Mouse (Mus musculus): ENCODE results near the gene Lair1.
"Not testable (repeated sequence)": the region's sequence is repeated elsewhere in the genome, so short reads cannot be mapped to it uniquely, and the experiment has no call there.

The Lair1 gene

GRCm38 (mm10) chr7:4063013-4063412 lies at the start of gene Lair1:
Lair1 (minus strand) TSS chr7:4063204.
- no peak for DNase-seq (ENCODE audit: low spot score)

DNA sequence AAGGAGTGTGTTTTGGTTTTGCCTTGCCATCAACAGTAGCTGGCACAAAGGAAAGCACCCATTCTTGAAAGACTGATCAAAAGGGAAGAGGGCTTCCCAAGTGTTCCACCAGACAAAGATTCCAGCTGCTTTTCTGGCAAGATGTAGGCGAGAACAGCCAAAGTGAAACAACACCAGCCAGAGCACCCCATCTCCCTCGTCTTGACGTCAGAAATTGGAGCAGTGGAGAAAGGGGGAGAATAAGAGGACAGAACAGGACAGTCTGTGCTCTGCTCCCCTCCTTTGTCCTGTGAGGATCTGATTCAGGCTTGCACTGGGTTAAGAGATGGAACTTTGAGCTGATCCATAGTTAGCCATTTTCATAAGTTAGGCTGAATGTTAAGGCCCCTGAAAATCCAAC lies 48.8 kb upstream of the Lair1 start:
- no peak for DNase-seq (ENCODE audit: low spot score)

GRCm38 (mm10) chr7:4103411-4103810 lies 40.4 kb upstream of the Lair1 start:
- DNase-seq (ENCODE audit: low spot score): no peak

DNA sequence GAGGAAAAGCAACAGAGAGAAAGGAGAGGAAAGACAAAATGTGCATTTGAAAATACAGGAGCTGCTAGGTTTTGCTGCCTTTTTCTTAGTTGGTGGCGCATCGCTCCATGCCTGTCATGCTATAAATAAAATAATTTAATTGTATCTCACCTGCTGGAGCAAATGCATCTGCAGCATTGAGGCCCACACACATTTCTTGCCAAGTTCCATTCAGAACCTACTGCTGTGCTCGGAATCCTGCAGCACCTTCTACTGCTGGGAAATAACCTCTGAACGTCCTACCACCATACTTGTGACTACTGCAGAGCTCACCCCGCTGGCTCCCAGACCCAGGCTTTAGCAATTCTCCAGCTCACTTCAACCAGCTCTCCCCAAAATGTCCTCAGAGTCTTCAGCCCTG lies 38.1 kb upstream of the Lair1 start:
- no peak for DNase-seq (ENCODE audit: low spot score)

DNA sequence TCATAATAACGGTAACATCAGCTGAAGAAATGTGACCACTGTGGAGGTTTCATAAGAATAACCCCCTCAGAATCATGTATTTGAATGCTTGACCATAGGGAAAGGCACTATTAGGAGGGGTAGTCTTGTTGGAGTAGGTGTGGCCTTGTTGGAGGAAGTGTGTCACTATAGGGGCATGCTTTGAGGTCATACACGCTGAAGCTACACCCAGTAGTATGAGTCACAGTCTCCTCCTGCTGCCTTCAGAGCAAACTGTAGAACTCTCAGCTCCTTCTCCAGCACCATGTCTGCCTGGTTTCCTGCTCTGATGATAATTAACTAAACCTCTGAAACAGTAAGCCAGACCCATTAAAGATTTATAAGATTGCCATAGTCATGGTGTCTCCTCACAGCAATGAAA lies 35.8 kb upstream of the Lair1 start:
- DNase-seq (ENCODE audit: low spot score): no peak

GRCm38 (mm10) chr7:4098301-4098700 lies 35.3 kb upstream of the Lair1 start:
- no peak for DNase-seq (ENCODE audit: low spot score)

- no peak for DNase-seq (ENCODE audit: low spot score)
Measured at GRCm38 (mm10) chr7:4091170-4091569, 28.2 kb upstream of the Lair1 start.

GRCm38 (mm10) chr7:4088679-4089078 lies 25.7 kb upstream of the Lair1 start:
- no peak for DNase-seq (ENCODE audit: low spot score)

- no peak for DNase-seq (ENCODE audit: low spot score)
Measured at GRCm38 (mm10) chr7:4087896-4088480, 25.0 kb upstream of the Lair1 start.

- no peak for DNase-seq (ENCODE audit: low spot score)
Measured at GRCm38 (mm10) chr7:4087238-4087895, 24.4 kb upstream of the Lair1 start.

DNA sequence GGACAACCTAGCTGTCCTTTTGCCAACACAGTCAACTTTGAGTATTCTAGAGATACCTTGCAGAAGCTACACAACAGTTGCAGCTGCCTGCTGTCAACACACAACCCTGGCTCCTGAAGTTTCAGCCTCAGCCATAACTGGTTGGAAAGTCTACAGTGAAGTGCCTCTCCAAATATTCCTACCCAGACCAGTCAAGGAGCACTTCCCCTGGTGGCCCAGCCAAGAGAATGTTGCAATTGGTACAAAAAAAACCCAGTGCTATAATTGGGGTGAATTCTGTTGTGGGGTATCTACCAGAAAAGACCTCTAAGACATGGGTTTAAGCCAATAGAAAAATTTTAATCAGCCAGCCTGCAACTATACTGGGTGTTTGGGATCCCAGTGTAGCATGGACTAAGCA lies 22.6 kb upstream of the Lair1 start:
- DNase-seq (ENCODE audit: low spot score): no peak

DNA sequence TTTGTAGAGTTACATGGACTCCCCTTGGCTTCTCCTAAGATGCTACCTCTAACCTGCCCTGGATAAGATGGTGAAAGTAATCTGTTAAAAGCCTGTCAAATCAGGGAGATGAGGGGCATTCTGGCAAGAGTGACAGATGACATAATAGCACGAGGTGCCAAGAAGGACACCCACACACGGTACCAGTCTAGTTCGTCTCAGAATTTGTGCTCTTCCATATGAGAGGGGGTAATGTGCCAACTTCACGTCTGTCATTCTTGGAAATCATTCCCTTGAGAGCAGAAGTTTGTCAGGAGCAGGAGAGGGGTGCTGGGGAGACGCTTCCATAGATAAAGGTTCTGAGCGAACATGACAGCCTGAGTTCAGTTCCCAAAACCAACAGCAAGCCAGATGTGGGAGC lies 21.2 kb upstream of the Lair1 start:
- DNase-seq (ENCODE audit: low spot score): no peak

DNA sequence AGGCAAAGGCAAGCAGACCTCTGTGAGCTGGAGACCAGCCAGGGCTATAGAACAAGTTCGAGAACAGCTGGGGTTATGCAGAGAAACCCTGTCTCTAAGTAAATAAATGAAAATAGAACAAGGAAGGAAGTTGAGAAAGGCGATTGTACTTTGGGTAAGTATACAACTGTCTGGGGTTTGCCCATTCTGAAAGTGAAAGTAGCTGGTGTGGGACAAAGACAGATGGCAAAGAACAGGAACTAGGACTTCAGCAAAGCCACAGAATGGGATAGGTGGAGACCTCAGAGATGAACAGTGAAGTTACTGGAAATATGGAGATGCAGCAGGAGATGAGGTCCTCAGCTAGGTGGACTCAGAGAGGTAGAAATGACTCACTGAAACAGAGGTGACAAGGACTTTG lies 19.8 kb upstream of the Lair1 start:
- DNase-seq (ENCODE audit: low spot score): no peak

- DNase-seq (ENCODE audit: low spot score): no peak
Measured at GRCm38 (mm10) chr7:4081706-4082105, 18.7 kb upstream of the Lair1 start.

- DNase-seq (ENCODE audit: low spot score): no peak
Measured at GRCm38 (mm10) chr7:4080552-4080951, 17.5 kb upstream of the Lair1 start.

GRCm38 (mm10) chr7:4079511-4079910 lies 16.5 kb upstream of the Lair1 start:
- DNase-seq (ENCODE audit: low spot score): no peak

- DNase-seq (ENCODE audit: low spot score): no peak
Measured at GRCm38 (mm10) chr7:4073144-4073543, 10.1 kb upstream of the Lair1 start.

DNA sequence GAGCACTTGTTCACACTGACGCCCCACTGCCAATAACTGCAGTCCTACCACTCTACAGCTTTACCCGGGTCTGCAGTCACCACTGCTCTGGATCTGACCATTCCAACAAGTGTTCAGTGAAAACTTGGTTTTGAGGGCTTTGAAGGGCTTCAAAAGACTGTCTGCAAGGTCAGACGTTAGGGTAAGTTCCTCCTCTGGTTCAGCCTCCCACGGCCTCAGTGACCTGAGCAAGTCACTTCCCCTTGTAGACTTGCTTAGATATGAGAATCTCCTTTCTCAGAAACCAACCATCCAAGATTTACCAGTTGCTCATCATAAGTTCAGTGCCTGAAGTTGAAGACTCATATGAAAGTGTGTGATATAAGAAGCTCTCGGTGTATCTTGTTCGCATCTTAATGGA lies 8.1 kb upstream of the Lair1 start:
- no peak for DNase-seq (ENCODE audit: low spot score)

GRCm38 (mm10) chr7:4063714-4064425 lies 866 bp upstream of the Lair1 start:
- no peak for DNase-seq (ENCODE audit: low spot score)

DNA sequence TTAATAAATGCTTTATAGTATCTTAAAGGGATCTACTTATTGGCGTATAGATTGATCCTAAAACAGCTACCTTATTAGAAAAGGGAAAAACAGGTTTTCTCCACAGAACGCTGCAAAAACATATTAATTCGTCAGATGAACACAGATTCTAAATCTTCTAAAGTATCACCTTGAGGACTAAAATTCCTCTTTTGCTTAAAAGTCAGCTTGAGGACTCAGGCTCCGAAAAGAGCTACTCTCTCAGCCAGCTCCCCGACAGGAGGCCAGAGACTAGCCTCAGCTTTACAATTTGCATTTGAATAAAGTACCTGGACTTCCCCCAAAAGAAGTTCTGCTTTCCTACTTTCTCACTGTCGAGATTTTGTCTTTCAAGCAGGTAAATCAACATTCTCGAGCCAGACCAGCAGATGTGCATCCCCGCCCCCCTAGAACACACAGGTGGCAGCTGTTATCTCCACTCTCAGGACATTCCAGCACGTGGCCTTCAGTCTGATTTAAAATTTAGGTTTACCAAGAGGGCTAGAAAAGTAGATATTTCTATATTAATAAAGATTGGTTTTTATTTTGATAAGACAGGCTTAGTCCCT lies 2.3 kb downstream of the Lair1 start:
- not testable (repeated sequence) for DNase-seq (ENCODE audit: low spot score)

- no peak for DNase-seq (ENCODE audit: low spot score)
Measured at GRCm38 (mm10) chr7:4026794-4027421, 36.1 kb downstream of the Lair1 start.

DNA sequence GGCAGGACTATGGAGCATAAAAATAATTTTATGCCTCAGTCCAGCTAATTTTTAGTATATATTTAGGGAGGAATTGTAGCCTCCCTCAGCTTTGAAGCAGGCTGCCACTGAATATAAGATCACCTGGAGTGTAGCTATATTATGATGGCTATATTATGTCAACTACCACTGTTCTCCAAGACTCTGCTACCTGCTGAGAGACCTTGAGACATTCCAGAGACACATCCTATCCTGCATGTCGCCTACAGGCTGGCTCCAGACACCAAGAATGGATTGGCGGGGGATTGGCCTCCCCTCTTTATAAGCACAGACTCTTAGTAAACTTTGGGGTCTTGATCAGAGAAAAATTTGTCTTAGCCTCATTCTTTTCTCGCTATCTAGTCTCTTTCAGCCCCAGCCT lies 58.4 kb downstream of the Lair1 start:
- DNase-seq (ENCODE audit: low spot score): not testable (repeated sequence)

DNA sequence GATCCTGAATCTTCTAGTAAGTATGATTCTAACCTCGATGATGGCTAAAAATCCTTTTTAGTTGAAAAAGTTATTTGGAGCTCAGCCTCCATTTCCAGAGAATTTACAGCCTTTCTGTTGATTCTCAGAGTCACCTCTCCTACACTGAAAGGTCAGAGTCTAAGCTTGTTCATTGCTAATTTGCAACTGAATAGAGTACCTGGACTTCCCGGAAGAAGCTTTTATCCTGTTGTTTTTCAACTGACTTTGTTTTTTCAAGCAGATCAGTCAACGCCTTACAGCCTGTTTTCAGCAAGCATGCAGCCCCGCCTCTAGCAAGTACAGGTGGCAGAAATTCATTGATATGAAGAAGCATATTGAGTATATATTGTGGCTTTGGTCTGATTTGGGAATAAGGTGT lies 59.0 kb downstream of the Lair1 start:
- not testable (repeated sequence) for DNase-seq (ENCODE audit: low spot score)
